Mouse (Mus musculus) lung, embryonic 14.5 days (tissue): ENCODE results near the gene Sergef. TPM values are rescaled to one million over a fixed set of nuclear protein-coding genes. Genes with fewer than 3 reads are reported as not detected.
A peak's percentile ranks its signal among the peaks of the same experiment; 100 is the strongest.

Source experiments
- ATAC-seq: fragments of 200-750 bp; cut with Nextera tagmentation; 2 replicates; pipeline ENCODE4 v1.8.0; 2017; ENCODE audit warnings: mild to moderate bottlenecking, moderate TSS enrichment, moderate library complexity; ENCODE audit not compliant: insufficient read depth
- DNase-seq: peaks from one replicate; pipeline ENCODE4 v3.0.0-alpha.2; 2015
- H3K27ac ChIP-seq: fragments of 300-500 bp; sonication (generic); 2 replicates; pipeline ENCODE4 v1.5.1; 2014; ENCODE audit warnings: low read depth, mild to moderate bottlenecking, moderate library complexity
- H3K27me3 ChIP-seq: fragments of 300-500 bp; sonication (generic); 2 replicates; pipeline ENCODE4 v1.6.1; 2014; ENCODE audit warnings: low read length, control low read depth; ENCODE audit not compliant: insufficient read depth
- H3K36me3 ChIP-seq: fragments of 300-500 bp; sonication (generic); 2 replicates; pipeline ENCODE4 v1.6.1; 2014; ENCODE audit warnings: control low read depth; ENCODE audit not compliant: insufficient read depth
- H3K4me1 ChIP-seq: fragments of 300-500 bp; sonication (generic); 2 replicates; pipeline ENCODE4 v1.6.1; 2014; ENCODE audit warnings: antibody characterized with exemption, control low read depth; ENCODE audit not compliant: insufficient read depth
- H3K4me2 ChIP-seq: fragments of 300-500 bp; sonication (generic); 2 replicates; pipeline ENCODE4 v1.6.1; 2014; ENCODE audit warnings: mild to moderate bottlenecking
- H3K4me3 ChIP-seq: fragments of 300-500 bp; sonication (generic); 2 replicates; pipeline ENCODE4 v1.5.1; 2014; ENCODE audit warnings: low read depth, low read length
- H3K9ac ChIP-seq: fragments of 300-500 bp; sonication (generic); 2 replicates; pipeline ENCODE4 v1.6.1; 2014
- H3K9me3 ChIP-seq: fragments of 300-500 bp; sonication (generic); 2 replicates; pipeline ENCODE4 v1.6.1; 2016; ENCODE audit warnings: low read depth, low read length, control low read depth
- CTCF ChIP-seq: IDR thresholded peaks from 2 replicates; pipeline ENCODE4 v1.5.1; 2016; ENCODE audit warnings: antibody characterized with exemption, low read depth
- WGBS: fragments of 180-500 bp; shearing (Covaris S2); extraction: QIAGEN DNeasy Blood & Tissue Kit; methylation state at CpG from one replicate; pipeline ENCODE4 v1.1.7; 2014; 5-methylcytosine and 5-hydroxymethylcytosine counted together
- polyA plus RNA-seq: library from polyadenylated mRNA; unstranded; fragments of >200 nt; fragmentation: Nextera tagmentation; extraction: Ambion mirVana; gene quantifications from 2 replicates; pipeline ENCODE4 v1.2.1, GENCODE M21; 2014

Gene Sergef
- polyA plus RNA-seq, 1 experiment from 2014 or later: 12.7 TPM

DNA sequence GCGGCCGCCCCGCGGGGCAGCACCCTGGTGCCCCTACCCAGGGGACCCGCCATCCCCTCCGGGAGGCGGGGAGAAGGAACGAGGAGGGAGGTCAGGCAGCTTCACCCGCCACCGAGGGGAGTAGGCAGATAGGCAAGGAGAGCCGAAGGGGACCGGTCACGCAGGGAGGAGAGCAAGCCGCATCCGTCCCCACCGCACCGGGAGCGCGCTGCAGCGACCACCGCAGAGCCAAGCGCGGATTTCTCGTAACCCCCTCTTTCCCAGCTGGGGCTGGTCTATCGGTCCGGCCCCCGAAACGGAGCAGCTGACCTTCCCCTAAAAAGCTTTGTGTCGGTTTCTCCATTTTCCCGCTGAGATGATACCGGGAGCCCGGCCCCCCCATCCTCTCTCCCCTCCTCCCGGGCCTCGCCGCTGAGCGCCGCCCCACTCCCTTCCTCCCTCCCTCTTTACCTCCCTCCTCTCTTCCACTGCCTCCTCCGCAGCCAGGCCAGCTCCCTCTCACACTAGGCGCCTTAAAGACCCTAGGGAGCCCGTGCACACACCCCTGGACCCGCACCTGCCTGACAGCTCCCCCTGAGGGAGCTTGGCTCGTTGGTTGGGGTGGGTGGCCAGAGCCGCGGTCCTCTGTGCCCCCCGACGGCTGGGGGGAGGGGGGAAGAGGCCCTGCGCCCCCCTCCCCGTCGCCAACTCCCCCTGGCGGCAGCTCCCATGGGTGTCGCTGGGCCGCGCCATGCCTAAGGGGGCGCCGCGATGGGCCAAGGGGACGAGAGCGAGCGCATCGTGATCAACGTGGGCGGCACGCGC is 242.5 kb downstream of the Sergef start:
- no peaks in the 10 kb centered on the region for H3K36me3 ChIP-seq
- no peak overlapping the region for H3K9ac ChIP-seq
- ATAC-seq (no peak; the same call in 1 of the 2 replicates), DNase-seq (no peak)
- H3K4me3 ChIP-seq: peak overlapping the region; percentile 40
- TF ChIP-seq CTCF: peak; percentile 21; the same call in 1 of the 2 replicates
- no peaks in the 10 kb centered on the region for H3K9me3 ChIP-seq
- no peak overlapping the region for H3K27ac ChIP-seq
- peaks cover 6% of the 10 kb centered on the region; the same call in 1 of the 2 replicates for H3K4me1 ChIP-seq
- WGBS: 2% methylated on average over 57 of the region's 64 CpGs
- peaks cover 61% of the 10 kb centered on the region for H3K27me3 ChIP-seq
- peak overlapping the region; percentile 82 for H3K4me2 ChIP-seq

DNA sequence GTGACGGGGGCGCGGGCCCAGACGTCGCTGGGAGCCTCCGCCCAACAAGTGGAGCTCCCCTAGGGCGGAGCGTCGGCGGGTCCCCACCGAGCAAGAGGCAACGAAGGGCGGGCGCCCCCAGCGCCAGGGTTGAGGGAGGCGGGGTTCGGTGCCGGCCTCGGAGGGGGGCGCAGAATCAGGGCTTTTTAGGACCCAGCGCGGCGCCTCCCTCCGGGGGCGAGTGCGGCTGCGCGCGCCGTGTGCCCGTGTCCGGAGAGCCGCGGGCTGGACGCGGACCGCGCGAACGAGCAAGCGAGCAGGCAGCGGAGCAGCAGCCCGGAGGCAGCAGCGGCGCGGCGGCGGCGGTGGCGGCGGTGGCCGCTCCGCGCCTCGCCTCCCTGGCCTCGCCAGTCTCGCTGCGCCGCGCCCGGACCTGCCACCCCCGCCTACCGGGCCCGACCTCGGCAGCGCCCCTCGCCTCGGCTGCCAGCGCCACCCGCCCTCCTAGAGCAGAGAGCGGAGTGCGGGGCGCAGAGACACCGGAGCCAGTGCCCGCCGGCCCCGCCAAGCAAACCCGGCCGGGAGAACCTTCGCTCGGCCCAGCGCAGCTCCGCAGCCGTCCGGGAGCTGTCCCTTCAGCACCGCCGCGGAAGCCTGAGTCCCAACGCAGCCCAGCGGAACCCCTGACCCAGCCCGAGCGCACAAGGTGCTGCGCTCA is 243.2 kb downstream of the Sergef start, which contains the start of gene Kcnc1:
TSS of gene Kcnc1 (plus strand) at position 267 of the 697 bp plus-strand sequence.
- Histone ChIP-seq H3K9ac (no peak within 1 kb of the TSS), H3K9me3 (no peaks in the 10 kb centered on the region), H3K4me1 (peaks cover 6% of the 10 kb centered on the region; the same call in 1 of the 2 replicates), H3K27ac (no peak within 1 kb of the TSS), H3K27me3 (peaks cover 61% of the 10 kb centered on the region), H3K36me3 (no peaks in the 10 kb centered on the region), H3K4me3 (peak within 1 kb of the TSS; percentile 40), H3K4me2 (peak within 1 kb of the TSS; percentile 82)
- peak; percentile 94 for DNase-seq
- TF ChIP-seq CTCF: no peak
- peak; percentile 80 for ATAC-seq
- under 1% methylated on average over 69 of the region's 93 CpGs for WGBS

DNA sequence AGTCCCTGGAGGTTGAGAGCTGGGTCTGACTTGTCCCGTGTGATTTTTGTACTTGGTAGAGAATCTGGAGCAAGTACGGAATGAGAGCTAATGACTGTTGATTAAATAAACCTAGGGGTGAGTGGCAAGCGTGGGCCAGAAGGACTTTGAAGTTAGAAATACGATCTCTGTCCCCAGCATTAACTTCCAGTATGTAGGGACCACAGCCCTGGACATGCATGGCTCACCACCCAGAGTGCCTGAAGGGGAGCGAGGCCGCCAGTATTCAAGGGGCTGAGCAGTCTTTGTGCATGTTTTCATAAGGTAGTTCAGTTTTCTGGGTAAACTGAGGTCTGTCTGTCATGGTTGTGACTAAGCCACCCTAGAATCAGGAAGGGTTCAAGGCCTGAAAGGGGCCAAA is 244.0 kb downstream of the Sergef start:
- H3K9me3 ChIP-seq: no peaks in the 10 kb centered on the region
- H3K9ac ChIP-seq: no peak overlapping the region
- H3K27me3 ChIP-seq: peaks cover 61% of the 10 kb centered on the region
- ATAC-seq: no peak
- H3K27ac ChIP-seq: no peak overlapping the region
- no peak for TF ChIP-seq CTCF
- WGBS: 25% methylated on average over 6 of the region's 6 CpGs
- no peaks in the 10 kb centered on the region for H3K36me3 ChIP-seq
- H3K4me3 ChIP-seq: 0 out of 2 replicates have a peak overlapping the region, but pooled peaks have one; percentile 40
- peak overlapping the region; percentile 82 for H3K4me2 ChIP-seq
- H3K4me1 ChIP-seq: peaks cover 6% of the 10 kb centered on the region; the same call in 1 of the 2 replicates
- no peak for DNase-seq

DNA sequence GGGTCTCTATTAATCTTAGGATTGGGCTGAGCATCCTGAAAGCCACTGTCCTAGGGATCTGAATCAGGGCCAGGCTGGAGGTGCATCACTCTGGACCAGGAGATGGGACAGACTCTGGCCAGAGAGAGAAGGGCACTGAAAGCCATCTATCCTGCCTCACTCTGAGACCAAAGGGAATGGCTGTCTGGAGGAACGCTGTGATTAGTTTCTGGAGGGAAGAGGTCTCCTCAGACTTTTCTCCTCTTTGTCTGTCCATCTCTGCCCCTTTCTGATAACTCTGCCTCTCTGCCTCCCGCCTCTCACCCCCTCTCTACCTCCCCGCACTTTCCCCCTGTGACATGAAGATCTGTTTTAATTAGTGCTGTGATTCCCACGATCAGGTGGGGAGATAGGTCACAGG is 244.7 kb downstream of the Sergef start:
- H3K27me3 ChIP-seq: peaks cover 61% of the 10 kb centered on the region
- whole genome bisulfite sequencing: 57% methylated on average over 4 of the region's 4 CpGs
- ATAC-seq (no peak), DNase-seq (no peak)
- no peaks in the 10 kb centered on the region for H3K9me3 ChIP-seq
- no peak overlapping the region for H3K27ac ChIP-seq
- no peak for TF ChIP-seq CTCF
- H3K4me3 ChIP-seq: no peak overlapping the region
- no peaks in the 10 kb centered on the region for H3K36me3 ChIP-seq
- peaks cover 6% of the 10 kb centered on the region; the same call in 1 of the 2 replicates for H3K4me1 ChIP-seq
- no peak overlapping the region for H3K4me2 ChIP-seq
- no peak overlapping the region for H3K9ac ChIP-seq

DNA sequence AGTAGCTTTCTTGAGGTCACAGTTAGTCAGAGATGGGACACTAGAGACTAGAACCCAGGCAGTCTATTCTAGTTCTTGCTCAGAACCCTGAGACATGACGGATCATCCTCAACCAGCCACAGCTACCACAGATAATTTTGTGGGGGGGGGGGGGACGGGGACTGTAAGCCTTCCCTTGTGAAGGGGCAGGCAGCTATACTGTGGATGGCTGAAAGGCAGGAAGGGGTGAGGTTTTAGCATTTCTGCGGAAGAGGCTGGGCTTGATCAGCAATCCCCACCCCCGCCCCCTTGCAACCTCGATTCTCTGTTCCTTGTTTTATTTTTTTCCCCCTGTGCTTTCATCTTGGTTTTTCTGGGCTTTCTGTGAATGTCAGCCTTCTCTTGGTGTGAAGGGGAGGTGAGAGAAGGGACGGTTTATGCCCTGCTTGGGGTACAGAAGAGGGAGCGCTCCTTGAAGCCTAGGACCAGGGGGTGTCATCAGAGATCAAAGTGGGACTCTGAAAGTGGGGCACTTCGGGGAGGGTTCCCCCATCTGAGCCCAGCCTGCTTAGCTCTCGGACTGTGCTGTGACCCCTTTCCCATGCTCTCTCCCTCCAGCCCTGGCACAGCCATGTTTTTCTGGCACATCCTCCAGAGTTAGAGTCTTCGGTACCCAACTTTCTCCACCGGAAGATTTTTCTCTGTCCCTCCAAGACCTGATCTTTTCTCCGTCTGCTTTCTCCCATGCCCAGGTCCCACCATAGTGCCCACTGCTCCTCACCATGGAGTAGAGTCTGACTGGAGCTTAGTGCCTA is 245.7 kb downstream of the Sergef start:
- Histone ChIP-seq H3K4me1 (peaks cover 6% of the 10 kb centered on the region; the same call in 1 of the 2 replicates), H3K27me3 (peaks cover 51% of the 10 kb centered on the region), H3K4me2 (no peak overlapping the region), H3K27ac (no peak overlapping the region), H3K36me3 (no peaks in the 10 kb centered on the region), H3K4me3 (no peak overlapping the region), H3K9me3 (no peaks in the 10 kb centered on the region), H3K9ac (no peak overlapping the region)
- WGBS: 30% methylated on average over 12 of the region's 12 CpGs
- no peak for TF ChIP-seq CTCF
- no peak for DNase-seq
- ATAC-seq: no peak

Other genes with a start within 250 kb of the Sergef start
- 0.12 and 0.22 TPM in 2 replicates for gene Kcnc1, start 243.3 kb downstream of the Sergef start, polyA plus RNA-seq
- 0.54 TPM in 1 of 2 replicates, not detected in the other for gene Tph1, start 32.7 kb upstream of the Sergef start, polyA plus RNA-seq
- 35.8 and 38.6 TPM in 2 replicates for gene Saal1, start 70.9 kb upstream of the Sergef start, polyA plus RNA-seq
- 0.08 TPM in 1 of 2 replicates, not detected in the other for gene Saa3, start 75.9 kb upstream of the Sergef start, polyA plus RNA-seq
- gene Saa4, start 92.8 kb upstream of the Sergef start, polyA plus RNA-seq: not detected in 2 replicates
- not detected in 2 replicates for gene Saa1, start 103.2 kb upstream of the Sergef start, polyA plus RNA-seq
- not detected in 2 replicates for gene Saa2, start 112.0 kb upstream of the Sergef start, polyA plus RNA-seq
- gene Hps5, start 156.3 kb upstream of the Sergef start, polyA plus RNA-seq: 19.2 and 24.5 TPM in 2 replicates
- gene Gtf2h1, start 156.3 kb upstream of the Sergef start, polyA plus RNA-seq: 41.7 and 47.1 TPM in 2 replicates
- gene Ldha, start 201.7 kb upstream of the Sergef start, polyA plus RNA-seq: 1,903 and 1,950 TPM in 2 replicates
- 0.13 TPM in 1 of 2 replicates, not detected in the other for gene Ldhc, start 221.4 kb upstream of the Sergef start, polyA plus RNA-seq